Mouse (Mus musculus) bone marrow, adult 2 months (tissue): ENCODE data around the gene Rtn4rl2.

Source experiments
- CTCF ChIP-seq: fragments of 200-500 bp; IDR thresholded peaks from 2 replicates; pipeline ENCODE4 v1.5.1; 2011; ENCODE audit warnings: low read length, control low read depth; ENCODE audit not compliant: control insufficient read depth, insufficient read depth
- POLR2A ChIP-seq: fragments of 200-500 bp; IDR thresholded peaks from 2 replicates; pipeline ENCODE4 v1.6.1; 2011; ENCODE audit warnings: low read depth, mild to moderate bottlenecking, control low read depth, low read length, borderline replicate concordance; ENCODE audit not compliant: control insufficient read depth

DNA sequence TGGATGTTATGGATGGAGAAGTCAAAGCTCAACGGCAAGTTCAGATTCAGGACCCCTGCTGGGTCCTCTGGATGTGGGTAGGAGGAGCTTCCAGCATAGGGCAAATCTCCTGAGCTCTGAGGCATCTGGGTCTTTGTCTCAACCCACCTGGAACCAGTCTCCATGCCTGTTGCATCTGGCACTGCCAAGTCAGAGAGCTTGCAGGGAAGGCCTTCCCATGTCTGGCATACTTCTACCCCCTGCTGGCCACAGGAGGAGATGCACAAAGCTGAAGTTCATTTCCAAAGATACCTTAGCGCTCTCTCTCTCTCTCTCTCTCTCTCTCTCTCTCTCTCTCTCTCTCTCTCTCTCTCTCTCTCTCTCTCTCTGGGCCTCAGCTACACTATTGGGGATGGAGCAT is 30.8 kb downstream of the Rtn4rl2 start:
- TF ChIP-seq CTCF (peak; percentile 83), POLR2A (no peak)
